Mouse (Mus musculus): ENCODE data around the gene Mepe.

Gene Mepe

GRCm38 (mm10) chr5:104325029-104325428, at the start of gene Mepe:
Gene Mepe (plus strand): TSS chr5:104325329.
- in situ Hi-C loops (cut with MboI, MseI) = no loop called here

GRCm38 (mm10) chr5:104294201-104294600, 30.9 kb upstream of the Mepe start:
- in situ Hi-C loops (cut with MboI, MseI) = no loop called here

GRCm38 (mm10) chr5:104298994-104299393, 26.1 kb upstream of the Mepe start, which contains the start of gene Ibsp:
Gene Ibsp (plus strand): TSS chr5:104299171.
- in situ Hi-C loops (cut with MboI, MseI) = no loop called here

GRCm38 (mm10) chr5:104314073-104314472, 11.1 kb upstream of the Mepe start:
- in situ Hi-C loops (cut with MboI, MseI) = loop anchor here (10.0 kb wide), 1 partner anchor 329 kb away; no protein-coding TSS in a partner anchor

- in situ Hi-C loops (cut with MboI, MseI) = no loop called here
These were observed 1.8 kb downstream of the Mepe start for GRCm38 (mm10) chr5:104326884-104327283.

- in situ Hi-C loops (cut with MboI, MseI) = no loop called here
These were observed 2.3 kb downstream of the Mepe start for GRCm38 (mm10) chr5:104327389-104327788.

- in situ Hi-C loops (cut with MboI, MseI) = no loop called here
These were observed 2.7 kb downstream of the Mepe start for GRCm38 (mm10) chr5:104327876-104328275.

GRCm38 (mm10) chr5:104328317-104328850, 3.3 kb downstream of the Mepe start:
- in situ Hi-C loops (cut with MboI, MseI) = no loop called here

GRCm38 (mm10) chr5:104329381-104329780, 4.3 kb downstream of the Mepe start:
- in situ Hi-C loops (cut with MboI, MseI) = no loop called here

- in situ Hi-C loops (cut with MboI, MseI) = loop anchor here (10.0 kb wide), 2 partner anchors 245 to 335 kb away; no protein-coding TSS in a partner anchor
These were observed 5.0 kb downstream of the Mepe start for GRCm38 (mm10) chr5:104330088-104330487.

GRCm38 (mm10) chr5:104332296-104332695, 7.2 kb downstream of the Mepe start:
- in situ Hi-C loops (cut with MboI, MseI) = loop anchor here (10.0 kb wide), 2 partner anchors 247 to 337 kb away; no protein-coding TSS in a partner anchor

- in situ Hi-C loops (cut with MboI, MseI) = loop anchor here (10.0 kb wide), 2 partner anchors 248 to 338 kb away; no protein-coding TSS in a partner anchor
These were observed 8.1 kb downstream of the Mepe start for GRCm38 (mm10) chr5:104333231-104333640.

GRCm38 (mm10) chr5:104333643-104334042, 8.5 kb downstream of the Mepe start:
- in situ Hi-C loops (cut with MboI, MseI) = loop anchor here (10.0 kb wide), 2 partner anchors 249 to 339 kb away; no protein-coding TSS in a partner anchor

GRCm38 (mm10) chr5:104334516-104334915, 9.4 kb downstream of the Mepe start:
- in situ Hi-C loops (cut with MboI, MseI) = loop anchor here (10.0 kb wide), 2 partner anchors 250 to 340 kb away; no protein-coding TSS in a partner anchor

- in situ Hi-C loops (cut with MboI, MseI) = loop anchor here (10.0 kb wide), 2 partner anchors 251 to 341 kb away; no protein-coding TSS in a partner anchor
These were observed 10.8 kb downstream of the Mepe start for GRCm38 (mm10) chr5:104335962-104336361.

- in situ Hi-C loops (cut with MboI, MseI) = loop anchor here (10.0 kb wide), 2 partner anchors 253 to 343 kb away; no protein-coding TSS in a partner anchor
These were observed 12.4 kb downstream of the Mepe start for GRCm38 (mm10) chr5:104337491-104337890.

- in situ Hi-C loops (cut with MboI, MseI) = loop anchor here (10.0 kb wide), 2 partner anchors 254 to 344 kb away; no protein-coding TSS in a partner anchor
These were observed 13.9 kb downstream of the Mepe start for GRCm38 (mm10) chr5:104339009-104339408.

GRCm38 (mm10) chr5:104339706-104340512, 14.8 kb downstream of the Mepe start:
- in situ Hi-C loops (cut with MboI, MseI) = loop anchor here (10.0 kb wide), 2 partner anchors 255 to 345 kb away; no protein-coding TSS in a partner anchor

GRCm38 (mm10) chr5:104340513-104340829, 15.3 kb downstream of the Mepe start:
- in situ Hi-C loops (cut with MboI, MseI) = no loop called here

GRCm38 (mm10) chr5:104342881-104343280, 17.8 kb downstream of the Mepe start:
- in situ Hi-C loops (cut with MboI, MseI) = no loop called here

- in situ Hi-C loops (cut with MboI, MseI) = no loop called here
These were observed 19.6 kb downstream of the Mepe start for GRCm38 (mm10) chr5:104344526-104345240.

GRCm38 (mm10) chr5:104345241-104345630, 20.1 kb downstream of the Mepe start:
- in situ Hi-C loops (cut with MboI, MseI) = no loop called here

All from T-helper 1 cell (primary cell).